Mouse (Mus musculus): Measurements from ENCODE around the gene Plagl2.
"Not testable (repeated sequence)": the region's sequence is repeated elsewhere in the genome, so short reads cannot be mapped to it uniquely, and the experiment has no call there.

Gene Plagl2

GRCm38 (mm10) chr2:153241250-153242014 lies at the start of gene Plagl2, which contains the start of gene Pofut1:
Gene Plagl2 (minus strand): TSS chr2:153241426.
Gene Pofut1 (plus strand): TSS chr2:153241533.
- DNase-seq (ENCODE audit: low read depth, low spot score) = peak; percentile 84

GRCm38 (mm10) chr2:153287835-153288234 lies 46.6 kb upstream of the Plagl2 start:
- DNase-seq (ENCODE audit: low read depth, low spot score) = no peak

GRCm38 (mm10) chr2:153286524-153286923 lies 45.3 kb upstream of the Plagl2 start:
- DNase-seq (ENCODE audit: low read depth, low spot score) = no peak

GRCm38 (mm10) chr2:153283919-153284318 lies 42.7 kb upstream of the Plagl2 start:
- no peak for DNase-seq (ENCODE audit: low read depth, low spot score)

GRCm38 (mm10) chr2:153278357-153278756 lies 37.1 kb upstream of the Plagl2 start:
- no peak for DNase-seq (ENCODE audit: low read depth, low spot score)

- DNase-seq (ENCODE audit: low read depth, low spot score) = not testable (repeated sequence)
Observed at GRCm38 (mm10) chr2:153276846-153277245, 35.6 kb upstream of the Plagl2 start.

GRCm38 (mm10) chr2:153276440-153276839 lies 35.2 kb upstream of the Plagl2 start:
- no peak for DNase-seq (ENCODE audit: low read depth, low spot score)

GRCm38 (mm10) chr2:153275577-153275976 lies 34.4 kb upstream of the Plagl2 start:
- DNase-seq (ENCODE audit: low read depth, low spot score) = not testable (repeated sequence)

- no peak for DNase-seq (ENCODE audit: low read depth, low spot score)
Observed at GRCm38 (mm10) chr2:153274919-153275247, 33.7 kb upstream of the Plagl2 start.

- DNase-seq (ENCODE audit: low read depth, low spot score) = not testable (repeated sequence)
Observed at GRCm38 (mm10) chr2:153274200-153274918, 33.1 kb upstream of the Plagl2 start.

- not testable (repeated sequence) for DNase-seq (ENCODE audit: low read depth, low spot score)
Observed at GRCm38 (mm10) chr2:153270231-153270915, 29.1 kb upstream of the Plagl2 start.

- no peak for DNase-seq (ENCODE audit: low read depth, low spot score)
Observed at GRCm38 (mm10) chr2:153267331-153267730, 26.1 kb upstream of the Plagl2 start.

GRCm38 (mm10) chr2:153263053-153263452 lies 21.8 kb upstream of the Plagl2 start:
- no peak for DNase-seq (ENCODE audit: low read depth, low spot score)

GRCm38 (mm10) chr2:153259864-153260674 lies 18.8 kb upstream of the Plagl2 start:
- DNase-seq (ENCODE audit: low read depth, low spot score) = no peak

- no peak for DNase-seq (ENCODE audit: low read depth, low spot score)
Observed at GRCm38 (mm10) chr2:153259030-153259863, 18.0 kb upstream of the Plagl2 start.

GRCm38 (mm10) chr2:153256604-153257003 lies 15.4 kb upstream of the Plagl2 start:
- DNase-seq (ENCODE audit: low read depth, low spot score) = no peak

GRCm38 (mm10) chr2:153249751-153250150 lies 8.5 kb upstream of the Plagl2 start:
- no peak for DNase-seq (ENCODE audit: low read depth, low spot score)

GRCm38 (mm10) chr2:153242156-153242555 lies 930 bp upstream of the Plagl2 start:
- no peak for DNase-seq (ENCODE audit: low read depth, low spot score)

- DNase-seq (ENCODE audit: low read depth, low spot score) = no peak
Observed at GRCm38 (mm10) chr2:153240701-153241235, 458 bp downstream of the Plagl2 start.

GRCm38 (mm10) chr2:153239860-153240480 lies 1.3 kb downstream of the Plagl2 start:
- DNase-seq (ENCODE audit: low read depth, low spot score) = no peak
